In the genomic region with DNA sequence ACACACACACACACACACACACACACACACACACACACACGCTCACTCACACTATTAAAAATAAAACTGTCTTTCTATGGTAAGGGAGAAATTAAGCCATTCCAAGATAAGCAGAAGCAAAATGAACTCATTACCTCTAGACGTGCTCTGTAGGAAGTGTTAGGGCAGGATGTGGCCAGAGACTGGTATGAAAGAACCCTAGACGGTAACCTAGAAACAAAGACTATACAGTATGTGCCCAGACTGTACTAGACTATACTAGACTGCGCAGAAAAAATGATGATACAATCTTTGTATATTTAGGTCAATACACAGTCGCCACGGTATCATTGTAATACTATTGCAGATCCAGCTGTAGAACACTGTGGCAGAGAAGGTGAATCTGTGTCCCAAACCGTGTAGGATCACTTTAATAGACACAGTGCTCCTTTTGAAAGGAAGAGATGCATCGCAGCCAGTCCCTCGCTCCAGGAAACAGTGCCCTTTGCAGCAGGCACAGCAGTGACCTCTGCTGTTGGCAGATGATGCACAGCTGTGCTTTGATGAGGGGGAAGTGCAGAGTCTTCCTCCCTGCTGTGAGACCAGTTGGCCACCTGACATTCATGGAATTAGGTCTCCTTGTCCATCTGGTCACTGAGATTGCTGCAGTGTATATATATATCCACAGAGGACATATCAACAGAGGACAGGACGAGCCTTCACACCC, we compare ENCODE assay signal across 8 mouse cellular contexts. TPM values are rescaled to one million over a fixed set of nuclear protein-coding genes. Genes with fewer than 3 reads are reported as not detected.
DNase-seq lines count a peak whose midpoint lies in the region; ATAC-seq and TF ChIP-seq lines count a peak whose summit lies in the region.

No protein-coding gene starts in this region.

- WGBS in kidney, adult 2 months, result 42% methylated on average over 10 of the region's 10 CpGs
- WGBS in kidney, embryonic 15.5 days, result 46% methylated on average over 10 of the region's 10 CpGs
- 52% methylated on average over 10 of the region's 10 CpGs for WGBS in forebrain, embryonic 16.5 days

- H3K9me3 ChIP-seq in kidney, embryonic 15.5 days (replicated peaks), result no peaks in the 10 kb centered on the region
- H3K9me3 ChIP-seq in forebrain, embryonic 16.5 days (ENCODE audit: control insufficient read depth, low read length), result no peaks in the 10 kb centered on the region

- no peak for ATAC-seq in kidney, embryonic 15.5 days (replicated peaks; ENCODE audit: low FRiP score)
- peak; percentile 95 for ATAC-seq in inflammation-experienced regulatory T-cells, adult 6 months
- no peak for ATAC-seq in forebrain, embryonic 16.5 days

- peak; percentile 32; the same call in 1 of the 2 replicates for TF ChIP-seq CTCF in kidney, adult 2 months (conservative IDR thresholded peaks at IDR 0.05; ENCODE audit: insufficient read depth, insufficient read length, low read depth, low read length)

- no peak overlapping the region for H3K9ac ChIP-seq in kidney, embryonic 15.5 days
- no peak overlapping the region for H3K9ac ChIP-seq in forebrain, embryonic 16.5 days (replicated peaks; ENCODE audit: low read depth, low read length)

- H3K27ac ChIP-seq in kidney, adult 2 months (ENCODE audit: insufficient read depth, low read depth, low read length), result no peak overlapping the region
- H3K27ac ChIP-seq in kidney, embryonic 15.5 days, result no peak overlapping the region
- no peak overlapping the region for H3K27ac ChIP-seq in forebrain, embryonic 16.5 days (ENCODE audit: low read length)

- no peak for TF ChIP-seq POLR2A in kidney, adult 2 months (IDR thresholded peaks at IDR 0.05; ENCODE audit: low read depth, low read length)

- no peak overlapping the region for H3K4me2 ChIP-seq in kidney, embryonic 15.5 days
- no peak overlapping the region for H3K4me2 ChIP-seq in forebrain, embryonic 16.5 days (ENCODE audit: low read length)

- no peak overlapping the region for H3K4me3 ChIP-seq in kidney, adult 2 months (ENCODE audit: insufficient read depth, low read depth, low read length)
- no peak overlapping the region for H3K4me3 ChIP-seq in kidney, embryonic 15.5 days (replicated peaks)
- no peak overlapping the region for H3K4me3 ChIP-seq in forebrain, embryonic 16.5 days (replicated peaks; ENCODE audit: low read length)

- H3K36me3 ChIP-seq in kidney, adult 2 months (ENCODE audit: control insufficient read depth, insufficient read depth, low read length), result no peaks in the 10 kb centered on the region
- H3K36me3 ChIP-seq in kidney, embryonic 15.5 days, result no peaks in the 10 kb centered on the region
- H3K36me3 ChIP-seq in forebrain, embryonic 16.5 days (ENCODE audit: control insufficient read depth, insufficient read depth), result no peaks in the 10 kb centered on the region

- H3K4me1 ChIP-seq in kidney, adult 2 months (ENCODE audit: control insufficient read depth, insufficient read depth, low read length), result no peaks in the 10 kb centered on the region
- H3K4me1 ChIP-seq in kidney, embryonic 15.5 days, result 0 out of 2 replicates have a peak, but pooled peaks cover 3% of the 10 kb centered on the region
- H3K4me1 ChIP-seq in forebrain, embryonic 16.5 days (replicated peaks; ENCODE audit: control insufficient read depth, insufficient read depth, low read length), result no peaks in the 10 kb centered on the region

- DNase-seq in kidney, adult 2 months, result no peak
- peak; percentile 25 for DNase-seq in MN1 (ENCODE audit: low spot score)
- DNase-seq in retina, postnatal 1 day, result peak; percentile 72
- no peak for DNase-seq in layer of hippocampus, adult 9-10 months (ENCODE audit: low spot score)
- DNase-seq in right cerebral cortex, adult 2 months (ENCODE audit: low spot score in 2 of 2), result no peak

- H3K27me3 ChIP-seq in kidney, adult 2 months (replicated peaks; ENCODE audit: control insufficient read depth, insufficient read depth, low read length), result no peaks in the 10 kb centered on the region
- no peaks in the 10 kb centered on the region for H3K27me3 ChIP-seq in kidney, embryonic 15.5 days
- H3K27me3 ChIP-seq in forebrain, embryonic 16.5 days (replicated peaks; ENCODE audit: control insufficient read depth, insufficient read depth, low read length), result no peaks in the 10 kb centered on the region

RNA-seq across cellular contexts. Expression of gene Spcs2, which starts 26.1 kb away (rescaled TPM):
- 26.8 and 39.7 TPM in 2 replicates for polyA plus RNA-seq in kidney, adult 2 months (2012; rRNA removed)
- 384 and 410 TPM in 2 replicates for polyA plus RNA-seq in kidney, embryonic 15.5 days (2015; fragmentation: Nextera tagmentation; extraction: Ambion mirVana)
- 100 to 1,000 TPM; 456 to 534 (median 479) TPM for polyA plus RNA-seq in inflammation-experienced regulatory T-cells, adult 6 months (2017; shearing (Covaris generic))
- polyA plus RNA-seq in forebrain, embryonic 16.5 days (2015; fragmentation: Nextera tagmentation; extraction: Ambion mirVana), result 278 and 304 TPM in 2 replicates

RNA-seq across cellular contexts. Expression of gene Xrra1, which starts 30.4 kb away (rescaled TPM):
- polyA plus RNA-seq in kidney, adult 2 months (2012; rRNA removed), result 0.22 and 0.24 TPM in 2 replicates
- 0.21 and 0.42 TPM in 2 replicates for polyA plus RNA-seq in kidney, embryonic 15.5 days (2015; fragmentation: Nextera tagmentation; extraction: Ambion mirVana)
- not detected for polyA plus RNA-seq in inflammation-experienced regulatory T-cells, adult 6 months (2017; shearing (Covaris generic))
- 0.60 and 0.70 TPM in 2 replicates for polyA plus RNA-seq in forebrain, embryonic 16.5 days (2015; fragmentation: Nextera tagmentation; extraction: Ambion mirVana)

Comparison
In these comparisons a context has a peak if more than half of its experiments do, and no peak if none do; other contexts are left out.
1. DNase-seq: peak in MN1 (single experiment) and retina, postnatal 1 day (single experiment); none in kidney, adult 2 months (single experiment), layer of hippocampus, adult 9-10 months (single experiment) and right cerebral cortex, adult 2 months (0 of 2).